8 mouse cellular contexts compared by ENCODE assay signal in genomic region chr2:164441731-164442130, GRCm38 (mm10). TPM values are rescaled to one million over a fixed set of nuclear protein-coding genes. Genes with fewer than 3 reads are reported as not detected.
DNase-seq lines count a peak whose midpoint lies in the region; ATAC-seq lines count a peak whose summit lies in the region.

No protein-coding gene starts in this region.

- peak overlapping the region; percentile 56 for H3K4me3 ChIP-seq in forebrain, embryonic 11.5 days (ENCODE audit: low read depth, low read length)
- H3K4me3 ChIP-seq in forebrain, embryonic 16.5 days (replicated peaks; ENCODE audit: low read length): no peak overlapping the region; the same call in 1 of the 2 replicates
- no peak overlapping the region for H3K4me3 ChIP-seq in neural tube, embryonic 11.5 days (ENCODE audit: low read depth, low read length)
- peak overlapping the region; percentile 56 for H3K4me3 ChIP-seq in liver, embryonic 12.5 days

- H3K4me2 ChIP-seq in forebrain, embryonic 11.5 days (ENCODE audit: low read depth, low read length, severe bottlenecking): peak overlapping the region; percentile 90
- no peak overlapping the region for H3K4me2 ChIP-seq in forebrain, embryonic 16.5 days (ENCODE audit: low read length)
- peak overlapping the region; percentile 84; the same call in 1 of the 2 replicates for H3K4me2 ChIP-seq in neural tube, embryonic 11.5 days (ENCODE audit: low read depth)
- peak overlapping the region; percentile 57 for H3K4me2 ChIP-seq in liver, embryonic 12.5 days

- H3K36me3 ChIP-seq in forebrain, embryonic 11.5 days (ENCODE audit: control insufficient read depth, insufficient read depth, low read length): no peaks in the 10 kb centered on the region
- no peaks in the 10 kb centered on the region for H3K36me3 ChIP-seq in forebrain, embryonic 16.5 days (ENCODE audit: control insufficient read depth, insufficient read depth)
- no peaks in the 10 kb centered on the region for H3K36me3 ChIP-seq in neural tube, embryonic 11.5 days (ENCODE audit: control insufficient read depth, insufficient read depth, low read length)
- no peaks in the 10 kb centered on the region for H3K36me3 ChIP-seq in liver, embryonic 12.5 days

- DNase-seq in forebrain, embryonic 11.5 days (ENCODE audit: low spot score): no peak
- no peak for DNase-seq in neural tube, embryonic 11.5 days (ENCODE audit: low spot score)
- no peak for DNase-seq in neural tube, embryonic 10.5 days (ENCODE audit: extremely low spot score, low spot score)
- DNase-seq in ovary, adult 18-20 months (ENCODE audit: low spot score): no peak
- DNase-seq in lung, postnatal 36 days: no peak

- ATAC-seq in forebrain, embryonic 11.5 days (replicated peaks; ENCODE audit: low FRiP score): no peak
- ATAC-seq in forebrain, embryonic 16.5 days: no peak
- no peak for ATAC-seq in neural tube, embryonic 11.5 days (ENCODE audit: insufficient read depth, low FRiP score, low TSS enrichment)
- ATAC-seq in liver, embryonic 12.5 days: no peak
- ATAC-seq in frontal cortex, adult (ENCODE audit: low TSS enrichment): no peak

- WGBS in forebrain, embryonic 11.5 days: 32% methylated on average over 7 of the region's 7 CpGs
- WGBS in forebrain, embryonic 16.5 days: 37% methylated on average over 7 of the region's 7 CpGs
- 27% methylated on average over 7 of the region's 7 CpGs for WGBS in neural tube, embryonic 11.5 days
- 25% methylated on average over 7 of the region's 7 CpGs for WGBS in liver, embryonic 12.5 days (ENCODE audit: insufficient replicate concordance)

- peaks cover 9% of the 10 kb centered on the region for H3K4me1 ChIP-seq in forebrain, embryonic 11.5 days (replicated peaks; ENCODE audit: control insufficient read depth, insufficient read depth, low read length)
- H3K4me1 ChIP-seq in forebrain, embryonic 16.5 days (replicated peaks; ENCODE audit: control insufficient read depth, insufficient read depth, low read length): peaks cover 15% of the 10 kb centered on the region
- peaks cover 6% of the 10 kb centered on the region; the same call in 1 of the 2 replicates for H3K4me1 ChIP-seq in neural tube, embryonic 11.5 days (ENCODE audit: control insufficient read depth, insufficient read depth, low read length)
- 0 out of 2 replicates have a peak, but pooled peaks cover 4% of the 10 kb centered on the region for H3K4me1 ChIP-seq in liver, embryonic 12.5 days

- H3K9me3 ChIP-seq in forebrain, embryonic 11.5 days (ENCODE audit: control insufficient read depth, low read length): no peaks in the 10 kb centered on the region
- H3K9me3 ChIP-seq in forebrain, embryonic 16.5 days (ENCODE audit: control insufficient read depth, low read length): no peaks in the 10 kb centered on the region
- H3K9me3 ChIP-seq in neural tube, embryonic 11.5 days (ENCODE audit: control insufficient read depth, low read length): no peaks in the 10 kb centered on the region
- no peaks in the 10 kb centered on the region for H3K9me3 ChIP-seq in liver, embryonic 12.5 days (replicated peaks)

- 0 out of 2 replicates have a peak overlapping the region, but pooled peaks have one; percentile 73 for H3K9ac ChIP-seq in forebrain, embryonic 11.5 days (ENCODE audit: low read length)
- H3K9ac ChIP-seq in forebrain, embryonic 16.5 days (replicated peaks; ENCODE audit: low read depth, low read length): no peak overlapping the region
- 0 out of 2 replicates have a peak overlapping the region, but pooled peaks have one; percentile 56 for H3K9ac ChIP-seq in neural tube, embryonic 11.5 days (ENCODE audit: low read length)
- H3K9ac ChIP-seq in liver, embryonic 12.5 days: 0 out of 2 replicates have a peak overlapping the region, but pooled peaks have one; percentile 62

- H3K27ac ChIP-seq in forebrain, embryonic 11.5 days (ENCODE audit: low read depth, low read length): no peak overlapping the region
- H3K27ac ChIP-seq in forebrain, embryonic 16.5 days (ENCODE audit: low read length): no peak overlapping the region
- no peak overlapping the region for H3K27ac ChIP-seq in neural tube, embryonic 11.5 days (ENCODE audit: low read depth, low read length)
- H3K27ac ChIP-seq in liver, embryonic 12.5 days: no peak overlapping the region

- peaks cover 5% of the 10 kb centered on the region; the same call in 1 of the 2 replicates for H3K27me3 ChIP-seq in forebrain, embryonic 11.5 days (ENCODE audit: control insufficient read depth, insufficient read depth, low read length)
- H3K27me3 ChIP-seq in forebrain, embryonic 16.5 days (replicated peaks; ENCODE audit: control insufficient read depth, insufficient read depth, low read length): peaks cover 7% of the 10 kb centered on the region; the same call in 1 of the 2 replicates
- peaks cover 3% of the 10 kb centered on the region for H3K27me3 ChIP-seq in neural tube, embryonic 11.5 days (ENCODE audit: control insufficient read depth, insufficient read depth, low read length)
- H3K27me3 ChIP-seq in liver, embryonic 12.5 days (replicated peaks): peaks cover 71% of the 10 kb centered on the region

RNA-seq across cellular contexts. Expression of gene Sdc4, which starts 2.0 kb away (rescaled TPM):
- polyA plus RNA-seq in forebrain, embryonic 11.5 days (2014; fragmentation: Nextera tagmentation; extraction: Ambion mirVana): 15.3 and 15.9 TPM in 2 replicates
- polyA plus RNA-seq in forebrain, embryonic 16.5 days (2015; fragmentation: Nextera tagmentation; extraction: Ambion mirVana): 5.1 and 8.2 TPM in 2 replicates
- 11.0 and 11.5 TPM in 2 replicates for polyA plus RNA-seq in neural tube, embryonic 11.5 days (2014; fragmentation: Nextera tagmentation; extraction: Ambion mirVana)
- polyA plus RNA-seq in liver, embryonic 12.5 days (2016; fragmentation: Nextera tagmentation; extraction: Ambion mirVana): 31.3 and 31.8 TPM in 2 replicates

RNA-seq across cellular contexts. Expression of gene Sys1, which starts 15.0 kb away (rescaled TPM):
- polyA plus RNA-seq in forebrain, embryonic 11.5 days (2014; fragmentation: Nextera tagmentation; extraction: Ambion mirVana): 63.4 and 71.2 TPM in 2 replicates
- polyA plus RNA-seq in forebrain, embryonic 16.5 days (2015; fragmentation: Nextera tagmentation; extraction: Ambion mirVana): 69.5 and 76.9 TPM in 2 replicates
- polyA plus RNA-seq in neural tube, embryonic 11.5 days (2014; fragmentation: Nextera tagmentation; extraction: Ambion mirVana): 64.2 and 64.4 TPM in 2 replicates
- polyA plus RNA-seq in liver, embryonic 12.5 days (2016; fragmentation: Nextera tagmentation; extraction: Ambion mirVana): 36.1 and 37.9 TPM in 2 replicates

RNA-seq across cellular contexts. Expression of gene Gm20458, which starts 19.0 kb away (rescaled TPM):
- 3.2 and 7.3 TPM in 2 replicates for polyA plus RNA-seq in forebrain, embryonic 11.5 days (2014; fragmentation: Nextera tagmentation; extraction: Ambion mirVana)
- 9.8 and 11.4 TPM in 2 replicates for polyA plus RNA-seq in forebrain, embryonic 16.5 days (2015; fragmentation: Nextera tagmentation; extraction: Ambion mirVana)
- polyA plus RNA-seq in neural tube, embryonic 11.5 days (2014; fragmentation: Nextera tagmentation; extraction: Ambion mirVana): 4.9 and 6.4 TPM in 2 replicates
- 4.7 and 5.2 TPM in 2 replicates for polyA plus RNA-seq in liver, embryonic 12.5 days (2016; fragmentation: Nextera tagmentation; extraction: Ambion mirVana)

RNA-seq across cellular contexts. Expression of gene Trp53tg5, which starts 31.8 kb away (rescaled TPM):
- polyA plus RNA-seq in forebrain, embryonic 11.5 days (2014; fragmentation: Nextera tagmentation; extraction: Ambion mirVana): not detected in 2 replicates
- not detected in 2 replicates for polyA plus RNA-seq in forebrain, embryonic 16.5 days (2015; fragmentation: Nextera tagmentation; extraction: Ambion mirVana)
- not detected in 2 replicates for polyA plus RNA-seq in neural tube, embryonic 11.5 days (2014; fragmentation: Nextera tagmentation; extraction: Ambion mirVana)
- not detected in 2 replicates for polyA plus RNA-seq in liver, embryonic 12.5 days (2016; fragmentation: Nextera tagmentation; extraction: Ambion mirVana)

RNA-seq across cellular contexts. Expression of gene Matn4, which starts 36.8 kb away (rescaled TPM):
- not detected in 2 replicates for polyA plus RNA-seq in forebrain, embryonic 11.5 days (2014; fragmentation: Nextera tagmentation; extraction: Ambion mirVana)
- 2.0 and 3.1 TPM in 2 replicates for polyA plus RNA-seq in forebrain, embryonic 16.5 days (2015; fragmentation: Nextera tagmentation; extraction: Ambion mirVana)
- 0.48 and 0.61 TPM in 2 replicates for polyA plus RNA-seq in neural tube, embryonic 11.5 days (2014; fragmentation: Nextera tagmentation; extraction: Ambion mirVana)
- polyA plus RNA-seq in liver, embryonic 12.5 days (2016; fragmentation: Nextera tagmentation; extraction: Ambion mirVana): 0.28 and 0.41 TPM in 2 replicates

Comparison
In these comparisons a context has a peak if more than half of its experiments do, and no peak if none do; other contexts are left out.
1. H3K4me3 ChIP-seq: peak in forebrain, embryonic 11.5 days (single experiment) and liver, embryonic 12.5 days (single experiment); none in forebrain, embryonic 16.5 days (single experiment) and neural tube, embryonic 11.5 days (single experiment).